Mouse (Mus musculus) cerebellum, postnatal 4 days (tissue): ENCODE measurements around the gene Npvf.
"Not testable (repeated sequence)": the region's sequence is repeated elsewhere in the genome, so short reads cannot be mapped to it uniquely, and the experiment has no call there.

ENCODE experiments used
- DNase-seq, 2 experiments: peaks; one replicate each; pipeline ENCODE4 v3.0.0; 2022; ENCODE audit warnings: low spot score in 2 of 2, mixed read lengths in 1 of 2

Npvf gene

DNA sequence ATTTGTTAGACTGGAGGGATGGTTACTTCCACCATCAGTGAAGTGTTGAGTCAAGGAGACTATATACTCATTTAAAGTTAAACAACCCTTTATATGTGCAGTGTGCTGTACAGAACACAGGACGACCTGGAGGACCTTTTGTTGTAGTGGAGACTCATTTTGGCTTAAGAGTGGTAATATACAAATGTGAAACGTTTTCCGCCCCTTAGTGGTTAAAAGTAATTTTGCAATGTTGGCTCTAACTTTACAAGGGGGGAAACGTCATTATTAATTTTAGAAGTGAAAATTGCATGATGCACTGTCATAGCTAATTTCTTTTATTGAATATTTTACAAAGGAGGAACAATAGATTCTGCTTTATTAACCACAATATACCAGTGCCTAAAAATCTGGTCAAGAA, 13.9 kb downstream of the Npvf start:
- DNase-seq: no peak

DNA sequence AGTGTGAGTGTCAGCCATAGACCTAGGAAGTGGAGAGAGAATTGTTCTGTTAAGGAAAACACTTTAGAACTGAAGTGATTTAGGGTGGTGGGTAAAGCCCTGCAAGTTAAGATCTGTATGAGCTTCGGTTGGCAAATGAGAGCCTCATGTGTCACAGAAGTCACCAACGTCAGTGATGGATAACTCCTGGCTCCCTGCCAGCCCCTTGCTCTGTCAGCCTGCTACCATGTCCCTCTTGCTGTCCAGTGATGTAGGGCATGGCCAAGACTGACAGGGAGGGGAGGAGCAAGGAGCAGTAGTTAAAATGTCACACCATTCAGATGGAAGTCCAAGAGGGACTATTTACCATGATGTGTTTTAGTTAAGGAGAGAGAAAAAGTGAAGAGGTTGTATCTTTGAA, 14.6 kb downstream of the Npvf start:
- DNase-seq: no peak

GRCm38 (mm10) chr6:50626170-50626569, 28.1 kb downstream of the Npvf start:
- DNase-seq: not testable (repeated sequence)

GRCm38 (mm10) chr6:50618273-50618672, 36.0 kb downstream of the Npvf start:
- not testable (repeated sequence) for DNase-seq

DNA sequence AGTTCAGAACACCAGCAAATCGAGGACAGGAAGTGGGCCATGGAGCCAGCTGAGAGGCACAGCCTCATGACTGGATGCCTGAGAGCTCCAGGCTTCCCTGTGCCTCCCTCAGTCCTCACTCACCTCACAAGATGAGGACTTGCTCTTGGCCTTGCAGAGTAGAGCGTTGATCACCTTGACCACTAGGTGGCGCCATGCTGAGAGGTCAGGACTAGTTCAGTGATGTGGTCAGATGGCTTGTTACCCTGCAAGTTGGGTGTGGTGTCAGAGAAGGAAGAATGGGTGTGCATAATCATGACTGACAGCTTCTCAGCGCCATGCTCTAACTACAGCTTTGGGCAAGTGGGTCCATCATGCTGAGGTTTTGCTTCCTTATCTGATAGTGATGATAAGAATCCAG, 52.6 kb downstream of the Npvf start:
- no peak for DNase-seq
